Mouse (Mus musculus): ENCODE data around the gene Hps6. TPM values are rescaled to one million over a fixed set of nuclear protein-coding genes. Genes with fewer than 3 reads are reported as not detected.
A peak's percentile ranks its signal among the peaks of the same experiment; 100 is the strongest.

Hps6 gene
- polyA plus RNA-seq, 1 experiment from 2014 or later: 8.8 TPM

GRCm38 (mm10) chr19:46036477-46037242, 33.4 kb downstream of the Hps6 start:
- peak overlapping the region; percentile 91 for H3K9ac ChIP-seq (ENCODE audit: low read depth, low read length)
- ATAC-seq: no peak
- H3K27me3 ChIP-seq (replicated peaks; ENCODE audit: control insufficient read depth, insufficient read depth, low read length): no peaks in the 10 kb centered on the region
- no peaks in the 10 kb centered on the region for H3K9me3 ChIP-seq (ENCODE audit: control insufficient read depth, low read length)
- peak overlapping the region; percentile 83 for H3K4me3 ChIP-seq (ENCODE audit: low read length)
- H3K4me2 ChIP-seq (ENCODE audit: low read depth, low read length): peak overlapping the region; percentile 92
- H3K36me3 ChIP-seq (ENCODE audit: control insufficient read depth, insufficient read depth, low read length): peaks cover 23% of the 10 kb centered on the region
- peaks cover 39% of the 10 kb centered on the region for H3K4me1 ChIP-seq (ENCODE audit: control insufficient read depth, insufficient read depth, low read length)
- H3K27ac ChIP-seq (ENCODE audit: low read length): no peak overlapping the region
- 73% methylated on average over 13 of the region's 13 CpGs for WGBS

- peak overlapping the region; percentile 92 for H3K4me2 ChIP-seq (ENCODE audit: low read depth, low read length)
- H3K9ac ChIP-seq (ENCODE audit: low read depth, low read length): peak overlapping the region; percentile 91
- H3K27me3 ChIP-seq (replicated peaks; ENCODE audit: control insufficient read depth, insufficient read depth, low read length): no peaks in the 10 kb centered on the region
- no peak for ATAC-seq
- peaks cover 23% of the 10 kb centered on the region for H3K36me3 ChIP-seq (ENCODE audit: control insufficient read depth, insufficient read depth, low read length)
- peak overlapping the region; percentile 58 for H3K27ac ChIP-seq (ENCODE audit: low read length)
- H3K4me1 ChIP-seq (ENCODE audit: control insufficient read depth, insufficient read depth, low read length): peaks cover 46% of the 10 kb centered on the region
- H3K9me3 ChIP-seq (ENCODE audit: control insufficient read depth, low read length): no peaks in the 10 kb centered on the region
- peak overlapping the region; percentile 83 for H3K4me3 ChIP-seq (ENCODE audit: low read length)
- WGBS: 21% methylated on average over 6 of the region's 6 CpGs
Observed at GRCm38 (mm10) chr19:46037243-46037924, 34.1 kb downstream of the Hps6 start.

- Histone ChIP-seq H3K9ac (ENCODE audit: low read depth, low read length) (peak overlapping the region; percentile 91), H3K36me3 (ENCODE audit: control insufficient read depth, insufficient read depth, low read length) (peaks cover 19% of the 10 kb centered on the region), H3K4me3 (ENCODE audit: low read length) (peak overlapping the region; percentile 83), H3K27ac (ENCODE audit: low read length) (peak overlapping the region; percentile 95), H3K4me2 (ENCODE audit: low read depth, low read length) (peak overlapping the region; percentile 92), H3K4me1 (ENCODE audit: control insufficient read depth, insufficient read depth, low read length) (peaks cover 54% of the 10 kb centered on the region), H3K9me3 (ENCODE audit: control insufficient read depth, low read length) (no peaks in the 10 kb centered on the region), H3K27me3 (replicated peaks; ENCODE audit: control insufficient read depth, insufficient read depth, low read length) (no peaks in the 10 kb centered on the region)
- no peak for ATAC-seq
- WGBS: 3% methylated on average over 13 of the region's 13 CpGs
Observed at GRCm38 (mm10) chr19:46037925-46038850, 34.9 kb downstream of the Hps6 start.

GRCm38 (mm10) chr19:46038851-46039260, 35.5 kb downstream of the Hps6 start:
- Histone ChIP-seq H3K9ac (ENCODE audit: low read depth, low read length) (peak overlapping the region; percentile 91), H3K4me2 (ENCODE audit: low read depth, low read length) (peak overlapping the region; percentile 92), H3K4me1 (ENCODE audit: control insufficient read depth, insufficient read depth, low read length) (peaks cover 61% of the 10 kb centered on the region), H3K27ac (ENCODE audit: low read length) (peak overlapping the region; percentile 95), H3K27me3 (replicated peaks; ENCODE audit: control insufficient read depth, insufficient read depth, low read length) (no peaks in the 10 kb centered on the region), H3K36me3 (ENCODE audit: control insufficient read depth, insufficient read depth, low read length) (peaks cover 15% of the 10 kb centered on the region), H3K4me3 (ENCODE audit: low read length) (peak overlapping the region; percentile 83), H3K9me3 (ENCODE audit: control insufficient read depth, low read length) (no peaks in the 10 kb centered on the region)
- ATAC-seq: peak; percentile 32
- WGBS: 0% methylated on average over 16 of the region's 17 CpGs

DNA sequence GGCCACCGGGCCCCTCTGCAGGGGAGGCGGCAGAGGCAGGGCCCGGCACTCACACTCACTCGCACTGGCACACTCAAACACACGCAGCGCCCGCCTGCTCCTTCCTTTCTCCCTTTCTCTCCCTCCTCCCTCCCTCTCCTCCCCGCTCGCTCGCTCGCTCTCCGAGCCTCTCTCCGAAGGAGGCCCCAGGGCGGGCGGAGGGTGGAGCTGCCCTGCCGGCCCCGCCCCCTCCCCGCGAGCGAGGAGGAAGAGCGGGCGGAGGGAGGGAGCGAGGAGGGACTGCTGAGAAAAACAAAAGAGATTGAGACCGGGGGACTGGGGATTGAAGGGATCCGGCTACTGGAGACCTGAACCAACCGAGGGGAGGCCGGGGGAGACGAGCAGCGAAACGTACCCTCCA, 36.2 kb downstream of the Hps6 start:
- H3K27ac ChIP-seq (ENCODE audit: low read length): peak overlapping the region; percentile 95
- peaks cover 15% of the 10 kb centered on the region for H3K36me3 ChIP-seq (ENCODE audit: control insufficient read depth, insufficient read depth, low read length)
- peak overlapping the region; percentile 92 for H3K4me2 ChIP-seq (ENCODE audit: low read depth, low read length)
- H3K4me1 ChIP-seq (ENCODE audit: control insufficient read depth, insufficient read depth, low read length): peaks cover 64% of the 10 kb centered on the region
- peak; percentile 88 for ATAC-seq
- H3K9me3 ChIP-seq (ENCODE audit: control insufficient read depth, low read length): no peaks in the 10 kb centered on the region
- H3K27me3 ChIP-seq (replicated peaks; ENCODE audit: control insufficient read depth, insufficient read depth, low read length): no peaks in the 10 kb centered on the region
- H3K9ac ChIP-seq (ENCODE audit: low read depth, low read length): peak overlapping the region; percentile 91
- peak overlapping the region; percentile 83 for H3K4me3 ChIP-seq (ENCODE audit: low read length)
- under 1% methylated on average over 16 of the region's 30 CpGs for WGBS

- WGBS: 40% methylated on average over 14 of the region's 14 CpGs
- Histone ChIP-seq H3K9ac (ENCODE audit: low read depth, low read length) (peak overlapping the region; percentile 91), H3K4me2 (ENCODE audit: low read depth, low read length) (peak overlapping the region; percentile 92), H3K36me3 (ENCODE audit: control insufficient read depth, insufficient read depth, low read length) (peaks cover 7% of the 10 kb centered on the region), H3K27ac (ENCODE audit: low read length) (peak overlapping the region; percentile 95), H3K4me1 (ENCODE audit: control insufficient read depth, insufficient read depth, low read length) (peaks cover 64% of the 10 kb centered on the region), H3K27me3 (replicated peaks; ENCODE audit: control insufficient read depth, insufficient read depth, low read length) (no peaks in the 10 kb centered on the region), H3K9me3 (ENCODE audit: control insufficient read depth, low read length) (no peaks in the 10 kb centered on the region), H3K4me3 (ENCODE audit: low read length) (peak overlapping the region; percentile 83)
- ATAC-seq: no peak
Observed at GRCm38 (mm10) chr19:46040149-46040902, 37.0 kb downstream of the Hps6 start.

DNA sequence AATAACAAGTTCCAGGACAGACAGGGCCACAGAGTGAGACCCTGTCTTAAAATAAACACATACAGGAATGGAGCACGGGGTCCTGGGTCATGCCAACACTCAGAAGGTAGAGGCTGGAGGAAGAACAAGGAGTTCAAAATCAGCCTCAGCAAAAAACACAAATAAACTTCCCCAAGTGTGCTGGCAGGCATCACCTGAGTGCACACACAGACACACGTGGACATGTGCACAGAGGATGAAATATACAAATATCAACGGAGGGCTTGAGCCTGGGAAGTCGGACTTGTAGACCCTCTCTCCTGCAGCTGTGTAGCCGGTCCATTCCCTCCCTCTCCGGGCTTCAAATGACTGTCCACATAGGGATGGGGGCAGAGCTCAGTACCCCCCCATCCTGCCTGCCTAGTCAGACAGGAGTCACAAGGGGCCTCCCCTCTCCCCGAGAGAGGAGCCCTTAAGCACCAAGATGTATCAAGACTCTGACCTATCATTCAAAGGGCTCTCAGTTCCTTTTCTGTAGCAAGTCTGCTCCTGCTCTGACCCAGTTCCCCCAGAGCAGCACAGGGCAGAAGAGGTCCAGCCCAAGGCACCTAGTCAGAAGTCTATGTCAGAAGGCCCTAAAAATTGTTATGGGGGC, 38.1 kb downstream of the Hps6 start:
- Histone ChIP-seq H3K36me3 (ENCODE audit: control insufficient read depth, insufficient read depth, low read length) (no peaks in the 10 kb centered on the region), H3K27me3 (replicated peaks; ENCODE audit: control insufficient read depth, insufficient read depth, low read length) (no peaks in the 10 kb centered on the region), H3K4me2 (ENCODE audit: low read depth, low read length) (peak overlapping the region; percentile 87), H3K27ac (ENCODE audit: low read length) (peak overlapping the region; percentile 98), H3K4me3 (ENCODE audit: low read length) (peak overlapping the region; percentile 97), H3K9ac (ENCODE audit: low read depth, low read length) (peak overlapping the region; percentile 98), H3K4me1 (ENCODE audit: control insufficient read depth, insufficient read depth, low read length) (peaks cover 64% of the 10 kb centered on the region), H3K9me3 (ENCODE audit: control insufficient read depth, low read length) (no peaks in the 10 kb centered on the region)
- no peak for ATAC-seq
- 27% methylated on average over 7 of the region's 7 CpGs for WGBS

DNA sequence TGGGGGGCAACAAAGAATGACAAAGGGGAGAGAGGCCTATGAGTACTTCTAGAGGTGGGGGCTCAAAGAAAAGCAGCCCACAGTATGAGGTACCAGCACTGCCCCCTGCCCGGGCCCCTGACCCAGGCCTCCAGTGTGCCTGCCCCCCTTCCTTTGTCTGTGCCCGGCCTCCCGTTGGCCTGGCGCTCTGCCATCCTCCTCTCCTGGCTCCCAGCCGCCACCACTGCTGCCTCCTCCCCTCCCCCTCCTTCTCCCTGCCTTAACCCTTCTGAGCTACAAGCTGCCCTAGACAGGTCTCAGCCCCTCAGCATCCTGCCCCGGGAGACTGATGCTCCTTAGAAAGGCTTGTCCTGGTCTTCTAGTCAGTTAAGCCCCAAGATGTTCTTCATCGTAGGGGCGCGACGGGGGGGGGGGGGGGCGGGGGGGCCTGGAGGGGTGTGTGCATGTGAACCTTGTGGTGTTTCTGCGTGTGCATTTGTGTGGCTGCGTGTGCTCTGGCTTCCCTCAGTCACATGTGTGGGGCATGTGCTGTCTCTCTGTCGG, 38.7 kb downstream of the Hps6 start:
- Histone ChIP-seq H3K27me3 (replicated peaks; ENCODE audit: control insufficient read depth, insufficient read depth, low read length) (no peaks in the 10 kb centered on the region), H3K9ac (ENCODE audit: low read depth, low read length) (peak overlapping the region; percentile 98), H3K4me3 (ENCODE audit: low read length) (peak overlapping the region; percentile 97), H3K4me1 (ENCODE audit: control insufficient read depth, insufficient read depth, low read length) (peaks cover 63% of the 10 kb centered on the region), H3K9me3 (ENCODE audit: control insufficient read depth, low read length) (no peaks in the 10 kb centered on the region), H3K36me3 (ENCODE audit: control insufficient read depth, insufficient read depth, low read length) (no peaks in the 10 kb centered on the region), H3K4me2 (ENCODE audit: low read depth, low read length) (peak overlapping the region; percentile 87), H3K27ac (ENCODE audit: low read length) (peak overlapping the region; percentile 98)
- WGBS: 1% methylated on average over 11 of the region's 14 CpGs
- ATAC-seq: peak; percentile 7; the same call in 1 of the 2 replicates

Data from intestine, embryonic 16.5 days (tissue).